Mouse (Mus musculus) right cerebral cortex, postnatal 14 days (tissue): ENCODE measurements at regions not wholly inside any gene's neighbourhood (a gene's known extent, or its start where the extent isn't known, plus 50 kb on each side); places are given as distances from the start of the nearest gene placed in this dataset.

Source experiments
- DNase-seq: peaks from one replicate; pipeline ENCODE4 v3.0.0; 2022

DNA sequence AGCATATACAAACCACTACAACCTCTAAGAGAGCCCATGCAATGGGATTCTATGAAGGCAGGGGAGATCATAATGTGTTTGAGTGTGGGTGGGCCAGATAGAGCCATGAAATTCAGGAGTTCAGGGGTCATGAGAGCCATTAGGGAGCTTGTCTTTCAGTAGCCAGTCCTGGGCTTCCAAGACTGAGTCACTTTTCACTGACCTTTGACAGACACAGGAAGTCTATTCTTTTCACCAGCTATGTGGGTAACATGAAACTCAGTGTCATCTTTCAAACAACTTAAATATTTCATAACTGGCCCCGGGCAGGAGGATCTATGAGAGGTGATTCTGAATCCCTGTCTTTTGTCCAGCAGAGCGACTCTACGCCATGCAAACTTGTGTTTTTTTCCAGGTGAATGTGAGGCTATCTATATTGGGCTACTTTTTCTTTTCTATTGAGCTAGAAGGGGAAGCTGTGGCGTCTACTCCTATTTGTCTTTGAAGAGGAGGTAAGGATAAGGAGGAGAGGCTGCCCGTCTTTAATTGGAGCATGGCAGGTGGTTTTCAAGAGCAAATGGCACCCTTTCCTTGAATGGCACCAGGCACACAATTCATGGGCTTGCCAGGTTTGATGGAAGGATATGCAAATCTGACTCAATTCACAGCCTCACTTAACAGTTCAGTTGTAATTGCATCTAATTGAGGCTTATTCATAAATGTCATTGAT is 95.6 kb upstream of the Chd2 start:
- no peak for DNase-seq

- DNase-seq, result no peak
Observed at GRCm38 (mm10) chr7:73635422-73635821, 93.8 kb upstream of the Chd2 start.

- DNase-seq, result no peak
Observed at GRCm38 (mm10) chr7:73630790-73631189, 89.2 kb upstream of the Chd2 start.

DNA sequence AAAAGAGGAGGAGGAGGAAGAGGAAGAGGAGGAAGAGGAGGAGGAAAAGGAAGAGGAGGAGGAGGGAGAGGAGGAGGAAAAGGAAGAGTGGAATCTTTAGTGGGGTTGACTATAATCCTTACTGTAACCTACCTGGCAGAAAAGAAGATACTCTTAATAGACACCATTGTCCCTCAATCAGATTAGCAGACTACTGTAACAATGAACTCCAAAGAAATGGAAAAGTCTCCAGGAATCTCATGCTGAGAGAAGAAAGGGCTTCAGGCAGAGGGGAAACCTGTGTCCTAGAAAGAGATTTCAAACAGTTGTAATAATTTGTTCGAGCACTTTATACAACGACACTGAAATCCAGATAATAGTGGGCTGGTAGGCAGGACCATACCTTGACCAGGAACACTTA is 87.6 kb upstream of the Chd2 start:
- DNase-seq, result no peak

- DNase-seq, result peak; percentile 41
Observed at GRCm38 (mm10) chr7:73628071-73628470, 86.4 kb upstream of the Chd2 start.

DNA sequence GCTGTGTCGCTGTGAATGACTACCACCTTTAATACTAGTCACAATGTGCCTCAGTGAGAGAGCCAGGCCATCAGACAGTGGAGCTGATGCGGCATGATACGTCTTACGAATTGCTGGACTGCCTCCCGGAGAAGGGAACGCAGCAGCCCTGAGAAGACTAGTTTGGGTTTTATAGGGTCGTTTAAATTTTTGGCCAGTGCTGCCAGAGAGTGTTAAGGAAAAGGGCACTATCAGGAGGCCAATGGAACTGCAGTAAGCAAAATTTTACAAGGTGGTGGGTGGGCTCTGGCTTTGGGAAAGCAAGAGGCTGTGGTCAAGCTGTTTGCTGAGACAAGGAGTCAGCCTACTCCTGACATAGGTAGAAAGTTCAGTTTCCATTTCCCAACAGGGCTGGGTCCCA is 84.7 kb upstream of the Chd2 start:
- DNase-seq, result no peak

DNA sequence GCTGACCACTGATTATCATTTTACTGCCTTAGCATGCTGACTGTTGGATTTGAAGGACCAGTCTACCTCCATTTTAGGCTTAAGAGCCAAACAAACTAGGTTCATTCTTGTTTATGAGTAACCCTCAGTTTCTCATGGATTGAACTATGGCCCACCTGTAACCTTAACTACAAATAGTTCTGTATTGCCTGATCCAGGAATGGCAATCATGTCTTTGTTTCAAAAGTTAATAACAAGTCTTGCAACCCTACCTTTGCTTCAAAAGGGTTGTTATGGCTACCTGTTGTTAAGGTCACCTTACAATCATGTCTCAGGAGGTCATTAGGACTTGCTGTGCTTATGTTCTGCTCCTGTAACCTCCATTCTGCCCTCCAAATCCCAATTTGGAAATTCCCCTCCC is 84.0 kb upstream of the Chd2 start:
- DNase-seq, result no peak

- DNase-seq, result no peak
Observed at GRCm38 (mm10) chr7:73624992-73625391, 83.4 kb upstream of the Chd2 start.

DNA sequence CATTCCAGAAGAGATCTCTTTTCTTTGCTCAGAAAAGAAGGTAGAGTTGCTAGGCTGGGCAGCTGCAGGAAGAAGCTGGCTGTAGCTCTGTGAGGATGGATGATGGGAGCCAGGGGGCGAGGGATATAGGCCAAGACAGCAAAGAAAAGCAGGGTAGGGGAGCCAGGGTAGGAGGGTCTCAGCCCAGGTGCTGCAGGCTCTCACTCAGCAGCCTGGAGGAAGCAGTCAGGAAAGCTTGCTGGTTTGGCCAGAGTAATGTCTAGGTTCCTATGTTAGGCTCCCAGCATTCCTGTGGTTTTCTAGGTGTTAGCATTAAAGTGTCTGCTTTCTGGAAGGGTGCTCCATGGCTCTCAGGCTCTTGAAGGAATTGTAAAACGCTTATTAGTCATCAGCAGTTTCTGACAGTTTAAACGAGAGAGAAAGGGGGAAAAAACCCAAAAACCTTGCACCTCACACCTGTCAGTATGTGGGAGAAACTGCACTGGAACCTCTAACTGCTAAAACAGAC is 82.5 kb upstream of the Chd2 start:
- DNase-seq, result no peak

- no peak for DNase-seq
Observed at GRCm38 (mm10) chr7:73622468-73622867, 80.8 kb upstream of the Chd2 start.

DNA sequence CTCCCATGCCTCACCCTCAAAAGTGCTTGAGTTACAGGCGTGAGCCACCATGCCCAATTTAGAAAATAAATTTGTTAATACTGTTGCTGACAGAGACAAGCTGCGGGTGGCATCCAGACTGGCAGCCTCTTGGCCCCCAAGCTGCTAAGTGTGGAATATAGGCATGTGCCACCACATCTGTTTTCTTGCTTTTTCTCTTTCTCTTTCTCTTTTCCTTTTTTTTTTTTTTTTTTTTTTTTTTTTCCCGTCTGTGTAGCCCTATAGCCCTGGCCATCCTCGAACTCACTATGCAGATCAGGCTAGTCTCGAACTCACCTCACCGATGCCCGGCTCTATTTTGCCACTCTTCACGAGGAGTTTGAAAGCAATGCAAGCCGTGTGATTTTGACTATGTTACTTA is 78.7 kb upstream of the Chd2 start:
- no peak for DNase-seq

DNA sequence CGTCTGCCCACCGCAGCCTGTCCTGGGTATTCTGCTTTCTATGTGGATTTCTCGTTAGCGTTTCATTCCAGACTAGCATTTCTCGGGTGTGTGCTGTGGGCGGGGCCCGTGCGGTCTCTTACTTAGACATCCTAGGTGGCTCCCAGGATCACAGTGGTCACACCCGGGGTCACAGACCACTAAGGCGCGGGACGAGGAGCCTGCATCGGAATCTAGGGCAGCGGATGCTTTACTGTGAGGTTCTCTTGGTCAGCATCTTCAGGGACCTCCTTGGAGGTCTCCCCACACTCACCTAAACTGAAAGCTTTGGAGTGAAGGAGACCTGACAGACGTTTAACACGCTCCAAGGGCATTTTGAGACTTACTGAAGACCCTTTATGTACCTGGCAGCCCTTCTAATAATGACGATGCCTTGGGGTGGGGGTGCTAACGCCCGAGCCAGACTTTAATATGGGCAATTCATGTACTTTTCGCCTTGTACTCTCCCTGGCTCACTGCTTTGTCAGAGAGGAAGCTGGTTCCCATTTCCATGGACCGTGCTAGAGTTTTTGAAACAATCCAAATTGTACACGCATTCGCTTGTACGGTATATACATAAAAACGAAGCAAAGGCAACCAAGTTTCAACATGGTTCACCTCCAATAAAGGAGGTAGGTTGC is 77.3 kb upstream of the Chd2 start:
- DNase-seq, result no peak

DNA sequence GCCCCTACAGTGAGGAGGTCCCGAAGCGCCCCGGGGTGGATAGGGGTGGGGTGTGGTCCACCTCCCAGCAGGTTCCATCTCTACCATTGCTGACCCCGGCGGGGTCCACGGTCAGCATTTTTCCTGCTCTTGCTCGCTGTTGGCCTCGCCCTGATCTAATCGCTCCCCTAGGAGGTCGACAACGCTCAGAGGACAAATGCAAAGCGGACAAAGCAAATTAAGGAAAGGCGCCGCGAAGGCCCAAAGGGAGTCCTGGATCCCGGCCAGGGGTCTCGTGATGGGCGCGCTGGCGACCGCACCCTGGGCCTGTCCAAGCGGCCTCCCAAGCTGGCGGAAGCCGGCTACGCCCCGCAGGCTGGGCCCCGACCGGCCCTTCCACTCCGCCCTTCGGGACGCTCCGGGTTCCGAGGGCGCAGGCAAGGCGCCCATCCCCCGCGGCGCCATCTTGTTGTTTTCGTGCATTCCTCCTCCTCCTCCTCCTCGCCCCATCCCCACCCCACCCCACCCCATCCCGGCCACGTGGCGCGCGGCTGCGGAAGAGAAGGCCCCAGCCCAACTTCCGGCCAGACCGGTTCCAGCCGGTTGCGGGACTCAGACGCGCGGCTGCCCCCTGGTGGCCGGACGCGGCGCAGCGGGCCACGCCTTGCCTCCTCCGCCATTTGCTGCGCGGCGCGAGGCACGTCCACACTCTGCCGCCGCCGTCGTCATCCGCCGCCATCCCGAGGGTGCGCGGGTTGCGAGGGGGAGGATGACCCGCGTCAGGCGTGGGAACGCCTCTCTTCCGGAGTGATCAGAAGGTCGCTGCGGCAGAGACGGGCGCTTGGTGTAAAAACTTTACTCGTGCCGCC is 76.5 kb upstream of the Chd2 start:
- peak; percentile 99 for DNase-seq

GRCm38 (mm10) chr7:73616971-73617906 is 75.6 kb upstream of the Chd2 start:
- DNase-seq, result no peak

- no peak for DNase-seq
Observed at GRCm38 (mm10) chr7:73616015-73616414, 74.4 kb upstream of the Chd2 start.

DNA sequence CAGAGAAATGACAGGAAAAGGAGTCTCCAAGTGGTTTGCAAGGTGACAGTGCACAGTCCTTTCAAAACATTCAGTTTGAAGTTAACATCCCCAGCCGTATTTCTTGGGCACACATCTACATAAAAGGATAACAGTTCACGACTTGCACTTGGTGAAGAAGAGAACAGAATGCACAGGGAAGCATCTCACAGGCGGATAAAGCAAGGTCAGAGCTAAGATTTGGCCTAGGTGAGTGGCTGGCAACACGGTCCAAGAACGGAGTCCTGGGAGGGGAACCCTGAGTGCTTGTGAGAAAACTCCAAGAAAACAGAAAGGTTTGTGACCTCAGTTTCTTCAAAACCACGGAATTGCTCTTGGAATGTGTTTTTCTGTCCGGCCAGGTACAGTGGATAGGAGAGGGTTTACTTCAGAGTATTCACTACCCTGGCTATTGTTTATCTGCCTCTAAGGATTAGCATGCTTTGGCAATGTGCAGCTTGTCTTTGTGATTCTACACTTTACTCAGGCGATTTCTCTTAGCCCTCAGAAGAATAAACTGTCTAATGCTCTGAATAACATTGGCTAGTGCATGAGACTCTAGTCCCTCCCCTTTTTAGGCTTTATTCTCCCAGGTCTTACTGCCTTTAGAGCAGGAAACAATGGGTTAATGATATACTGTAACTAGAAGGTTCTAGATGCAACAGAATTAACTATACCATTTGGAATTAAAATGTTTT is 73.4 kb upstream of the Chd2 start:
- DNase-seq, result no peak

GRCm38 (mm10) chr7:73614341-73614740 is 72.7 kb upstream of the Chd2 start:
- no peak for DNase-seq

- DNase-seq, result no peak
Observed at GRCm38 (mm10) chr7:73612752-73613092, 71.1 kb upstream of the Chd2 start.

- no peak for DNase-seq
Observed at GRCm38 (mm10) chr7:73611866-73612751, 70.5 kb upstream of the Chd2 start.

- DNase-seq, result no peak
Observed at GRCm38 (mm10) chr7:73608804-73609275, 67.2 kb upstream of the Chd2 start.
